Mouse (Mus musculus): ENCODE data around the gene Spock2. TPM values are rescaled to one million over a fixed set of nuclear protein-coding genes. Genes with fewer than 3 reads are reported as not detected.

The Spock2 gene
- total RNA-seq (2021) = 1 to 10 TPM; 4.7 to 5.7 TPM
- long read RNA-seq, experiment 1, partial matches to known transcripts = 0 of 1 reads
- long read RNA-seq, experiment 1, other reads (novel, unspliced or antisense) = 1 of 1 reads
- long read RNA-seq, experiment 2, partial matches to known transcripts = 0 of 2 reads
- long read RNA-seq, experiment 2, other reads (novel, unspliced or antisense) = 2 of 2 reads

DNA sequence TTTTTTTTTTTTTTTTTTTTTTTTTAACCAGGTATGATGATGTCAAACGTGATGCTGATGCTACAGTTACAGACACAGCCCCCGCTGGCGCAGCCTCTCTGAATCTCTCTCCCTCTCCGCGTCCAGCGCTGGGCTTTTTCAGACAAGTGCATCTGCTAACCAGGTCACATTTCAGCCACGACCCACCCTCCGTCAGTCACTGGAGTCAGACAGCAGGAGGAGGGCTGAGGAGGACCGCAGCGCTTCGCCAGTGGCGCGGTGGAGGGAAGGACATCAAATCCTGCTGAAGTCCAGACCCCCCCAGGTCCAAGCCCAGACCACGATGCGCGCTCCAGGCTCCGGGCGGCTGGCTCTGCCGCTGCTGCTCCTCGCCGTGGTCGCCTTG, at the start of gene Spock2:
Gene Spock2, plus strand, starts transcription at position 74 of the 385 bp plus-strand sequence.
- DNase-seq = peak; percentile 51

DNA sequence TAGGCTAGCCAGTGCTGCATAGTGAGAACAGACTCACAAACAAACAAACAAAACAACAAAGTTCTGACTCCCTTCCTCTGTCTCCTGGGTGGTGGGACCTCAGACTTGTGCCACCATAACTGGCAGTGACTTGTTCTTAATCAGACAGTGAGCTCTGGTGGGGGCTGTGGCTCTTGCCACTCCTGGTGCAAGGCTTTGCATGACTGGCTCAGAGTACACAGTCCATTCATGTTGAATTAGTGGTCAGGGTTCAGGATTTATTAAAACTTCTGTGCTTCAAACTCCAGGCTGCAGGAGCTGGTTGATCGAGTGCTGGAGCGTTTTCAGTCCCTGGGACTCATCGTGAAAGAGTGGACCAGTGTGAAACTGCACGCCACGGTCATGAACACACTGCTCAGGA, 43.8 kb upstream of the Spock2 start:
- no peak for DNase-seq

DNA sequence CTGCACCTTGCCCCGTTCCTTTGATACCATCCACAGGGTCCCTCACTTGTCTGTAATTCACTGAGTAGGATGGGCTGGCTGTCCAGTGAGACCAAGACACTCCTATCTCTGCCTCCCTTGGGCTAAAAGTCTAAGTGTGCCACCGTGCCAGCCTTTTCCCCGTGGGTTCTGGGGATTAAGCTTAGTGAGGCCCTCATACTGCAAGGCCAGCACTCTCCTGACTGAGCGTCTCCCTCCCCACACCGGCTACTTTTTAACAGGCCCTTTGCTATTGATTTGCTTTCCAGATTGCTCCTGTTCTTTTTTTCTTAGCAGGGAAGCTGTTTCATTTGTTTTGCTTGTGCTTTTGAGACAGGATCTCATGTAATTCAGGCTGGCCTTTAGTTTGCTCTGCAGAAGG, 43.1 kb upstream of the Spock2 start:
- DNase-seq = no peak

DNA sequence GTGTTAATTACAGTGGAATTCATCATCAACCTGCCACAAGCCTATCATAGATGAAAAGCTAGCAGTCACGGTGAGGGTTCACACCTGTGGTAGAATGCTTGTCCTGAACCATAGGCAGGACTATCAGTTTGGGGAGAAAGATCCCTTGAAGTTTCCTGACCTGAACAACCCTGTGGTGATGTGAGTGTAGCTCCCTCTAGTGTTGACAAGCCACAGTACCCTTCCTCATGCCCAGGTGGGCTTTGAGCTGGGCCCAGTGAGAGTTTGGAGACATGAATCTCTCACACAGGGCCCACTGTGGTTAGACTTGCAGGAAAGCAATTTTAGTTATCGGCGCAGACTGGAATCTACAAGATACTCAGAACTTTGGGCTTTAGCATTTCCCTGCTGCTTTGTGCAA, 39.5 kb upstream of the Spock2 start:
- DNase-seq = no peak

DNA sequence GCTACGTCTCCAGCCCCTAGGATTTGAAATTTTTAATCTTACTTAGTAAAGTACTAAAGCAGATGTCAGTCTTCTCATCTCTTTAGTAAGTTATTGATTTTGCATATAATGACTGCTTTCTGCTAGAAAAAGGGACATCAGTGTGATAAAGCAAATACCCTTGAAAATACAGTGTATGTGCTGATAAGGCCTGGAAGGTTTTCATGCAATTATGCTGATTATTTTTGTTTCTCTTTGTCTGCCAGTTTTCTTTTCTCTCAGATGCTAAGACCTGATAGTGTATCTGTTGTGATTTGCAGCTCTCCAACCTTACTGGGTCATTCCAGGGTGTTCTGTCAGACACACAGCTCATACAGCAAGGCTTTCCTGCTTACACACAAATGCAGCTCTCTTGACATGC, 30.9 kb upstream of the Spock2 start:
- DNase-seq = no peak

DNA sequence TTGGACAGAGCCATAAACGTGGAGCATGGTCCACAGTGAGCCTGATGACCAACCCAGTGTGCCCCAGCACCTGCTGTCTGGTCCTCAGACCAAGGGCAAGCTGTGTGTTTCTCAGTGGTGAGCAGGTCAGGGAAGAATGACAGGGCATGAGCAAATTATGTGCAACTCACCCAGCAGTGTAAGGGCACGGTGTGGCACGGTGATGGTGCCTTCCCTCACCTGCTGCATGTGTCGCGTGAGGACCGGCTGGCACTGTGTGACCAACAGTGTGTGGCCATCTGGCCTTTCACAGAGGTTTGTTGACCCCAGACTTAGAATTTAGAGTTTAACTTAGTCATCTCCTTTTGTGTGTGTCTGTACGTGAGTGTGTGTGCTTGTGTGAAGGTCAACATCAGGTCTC, 28.8 kb upstream of the Spock2 start:
- no peak for DNase-seq

DNA sequence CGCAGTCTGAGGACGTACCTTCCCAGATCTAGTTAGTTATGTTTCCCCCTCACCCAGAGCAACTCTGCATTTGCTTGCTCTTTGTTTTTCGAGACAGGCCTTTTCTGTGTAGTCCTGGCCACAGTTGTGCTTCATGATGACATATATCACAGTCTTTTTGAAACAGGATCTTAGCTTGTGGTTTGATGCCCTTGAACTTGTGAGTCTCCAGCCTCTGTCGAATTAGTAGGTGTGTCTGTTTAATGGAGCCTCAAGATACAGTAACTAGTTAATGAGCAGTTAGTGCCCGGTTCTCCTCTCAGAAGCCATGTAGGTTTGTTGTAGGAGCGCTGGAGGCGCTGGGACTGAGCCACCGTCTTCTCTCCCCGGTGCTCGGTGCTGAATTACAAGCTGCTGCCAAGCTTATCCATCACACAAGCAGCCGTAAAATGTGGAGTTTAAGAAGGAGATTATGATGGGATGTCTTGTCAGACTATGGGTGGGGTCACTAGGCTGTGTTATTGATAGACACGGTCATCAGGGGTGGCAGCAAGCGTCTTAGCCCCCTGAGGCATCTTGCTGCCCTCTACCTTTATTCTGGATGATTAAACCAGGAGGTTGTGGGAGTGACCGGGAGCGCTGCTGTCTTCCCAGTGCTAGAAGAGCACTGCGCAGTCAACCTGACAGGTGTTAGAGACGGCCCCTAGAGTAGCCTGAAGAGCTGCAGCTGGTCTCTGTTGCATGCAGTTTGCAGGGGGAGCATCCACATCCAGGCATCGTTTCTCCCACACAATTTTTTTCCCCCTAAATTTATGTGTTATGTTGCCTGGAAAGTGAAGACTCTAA, 28.1 kb upstream of the Spock2 start:
- no peak for DNase-seq

DNA sequence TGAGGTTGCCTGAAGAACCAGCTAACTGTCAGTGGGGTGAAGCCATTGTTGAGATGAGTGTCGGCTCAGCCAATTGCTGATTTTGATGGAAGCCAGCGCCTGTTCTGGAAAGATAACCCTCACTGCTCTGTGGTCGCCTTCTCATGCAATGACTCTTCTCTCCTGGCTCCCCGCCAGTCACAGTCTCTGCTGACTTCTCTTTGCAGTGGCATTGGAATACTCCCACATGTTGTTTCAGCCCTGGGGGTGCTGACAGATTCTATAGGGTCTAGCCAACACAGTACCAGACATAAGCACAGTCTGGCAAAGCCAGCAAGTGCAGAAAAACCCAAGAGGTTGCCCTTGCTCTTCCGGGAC, 27.5 kb upstream of the Spock2 start:
- no peak for DNase-seq

DNA sequence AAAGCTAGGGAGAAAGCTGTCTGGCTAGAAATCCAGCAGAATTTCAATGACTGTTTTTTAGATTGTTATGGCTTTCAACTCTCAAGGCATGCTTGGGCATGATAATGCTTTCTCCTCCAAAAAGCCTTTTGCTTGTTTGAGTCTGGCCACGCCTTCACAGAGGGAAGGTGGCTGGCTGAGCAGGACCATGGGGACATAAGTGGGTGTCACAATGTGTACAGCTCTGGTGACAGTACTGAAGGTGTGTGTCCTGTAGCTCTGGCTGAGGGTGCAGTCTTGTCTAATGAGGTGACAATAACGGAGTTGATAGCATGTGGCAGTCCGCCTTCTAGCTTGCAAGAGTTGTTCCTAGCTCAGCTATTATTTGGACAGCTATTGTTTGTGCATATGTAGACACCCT, 25.8 kb upstream of the Spock2 start:
- DNase-seq = no peak

DNA sequence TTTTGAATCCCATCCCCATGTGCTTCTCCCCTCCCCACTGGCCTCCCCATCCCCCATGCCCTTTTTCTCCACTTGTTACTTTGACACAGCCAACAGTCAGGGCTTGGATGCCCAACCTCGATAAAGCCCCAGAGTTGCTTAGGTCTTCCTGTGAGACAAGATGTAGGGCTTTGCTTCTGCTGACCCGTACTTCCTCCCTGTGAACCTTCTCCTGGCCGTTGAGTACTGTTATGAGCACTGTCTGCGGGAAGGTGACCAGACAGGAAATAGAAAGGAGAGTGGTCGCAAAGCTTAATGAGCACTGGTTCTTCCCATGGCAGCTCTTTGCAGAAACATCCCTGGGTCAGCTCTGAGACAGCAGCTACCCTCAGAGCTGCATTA, 25.4 kb upstream of the Spock2 start:
- DNase-seq = no peak

DNA sequence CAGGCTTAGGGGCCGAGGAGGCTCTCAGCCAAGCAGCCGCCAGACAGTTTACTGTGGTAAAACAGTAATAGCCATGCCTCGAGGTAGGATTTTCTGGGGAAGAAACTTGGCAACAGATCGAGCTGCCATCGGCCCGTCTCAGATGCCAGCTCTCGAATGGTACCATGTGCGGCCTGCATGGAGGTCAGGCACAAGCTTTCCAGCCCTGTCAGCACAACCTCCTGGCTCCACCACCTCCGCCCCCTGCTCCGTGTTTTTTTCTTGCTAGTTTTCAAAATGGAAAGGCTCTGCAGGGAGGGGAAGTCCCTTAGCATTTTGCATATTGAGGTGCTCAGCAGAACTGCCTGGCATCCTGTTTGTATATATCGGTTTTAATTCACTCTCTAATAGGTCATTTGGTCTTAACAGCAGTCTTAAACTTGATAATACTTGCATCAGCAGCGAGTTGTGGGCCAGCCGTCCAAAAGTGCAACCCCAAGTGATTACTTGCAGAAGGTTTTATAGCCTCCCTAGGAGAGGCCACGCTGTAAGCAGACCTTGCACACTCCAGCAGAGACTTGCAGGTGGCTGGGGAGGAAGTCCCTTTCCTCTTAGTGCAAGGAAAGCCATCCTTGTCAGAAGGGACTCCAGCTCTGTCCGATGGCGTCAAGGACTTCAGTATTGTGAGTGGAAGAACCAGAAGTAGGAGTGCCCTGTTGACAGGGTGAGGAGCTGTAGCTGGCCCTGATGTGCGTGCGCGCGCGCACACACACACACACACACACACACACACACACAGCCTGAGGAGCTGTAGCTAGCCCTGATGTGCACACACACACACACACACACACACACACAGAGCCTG, 24.8 kb upstream of the Spock2 start:
- DNase-seq = peak; percentile 55

DNA sequence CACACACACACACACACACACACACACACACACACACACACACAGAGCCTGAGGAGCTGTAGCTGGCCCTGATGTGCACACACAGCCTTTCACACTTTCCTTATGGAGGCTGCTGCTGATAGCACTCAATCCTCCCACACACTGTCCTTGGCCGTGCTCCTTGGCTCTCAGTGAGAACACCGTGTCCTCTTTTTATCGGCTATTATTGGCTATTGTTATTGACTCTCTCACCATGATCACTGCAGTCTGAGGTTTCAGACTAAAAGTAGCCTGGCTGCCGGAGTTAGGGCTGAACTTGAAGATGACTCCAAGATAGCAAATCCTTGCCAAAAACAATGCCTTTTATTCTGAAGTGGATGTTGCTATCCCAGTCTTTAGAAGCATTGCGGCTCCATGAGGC, 24.1 kb upstream of the Spock2 start:
- peak; percentile 89 for DNase-seq

DNA sequence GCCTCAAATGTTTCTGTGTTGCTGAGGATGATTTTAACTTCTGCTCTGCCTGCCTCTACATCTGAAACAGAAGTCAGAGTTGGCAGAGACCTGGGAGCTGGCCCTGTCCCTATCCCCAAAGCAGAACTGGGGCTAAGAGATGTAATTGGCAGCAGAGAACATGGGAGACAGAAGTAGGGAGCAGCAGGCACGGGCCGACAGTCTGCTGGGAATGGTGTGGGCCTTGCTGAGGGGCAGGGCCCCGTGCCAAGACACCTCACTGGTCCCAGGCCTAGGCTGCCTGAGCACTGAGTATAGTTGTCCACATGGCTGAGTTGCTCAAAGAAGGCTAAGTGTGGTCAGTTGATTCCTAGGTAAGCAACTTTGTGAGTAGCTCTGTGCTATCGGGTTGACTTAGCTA, 22.0 kb upstream of the Spock2 start:
- DNase-seq = no peak

DNA sequence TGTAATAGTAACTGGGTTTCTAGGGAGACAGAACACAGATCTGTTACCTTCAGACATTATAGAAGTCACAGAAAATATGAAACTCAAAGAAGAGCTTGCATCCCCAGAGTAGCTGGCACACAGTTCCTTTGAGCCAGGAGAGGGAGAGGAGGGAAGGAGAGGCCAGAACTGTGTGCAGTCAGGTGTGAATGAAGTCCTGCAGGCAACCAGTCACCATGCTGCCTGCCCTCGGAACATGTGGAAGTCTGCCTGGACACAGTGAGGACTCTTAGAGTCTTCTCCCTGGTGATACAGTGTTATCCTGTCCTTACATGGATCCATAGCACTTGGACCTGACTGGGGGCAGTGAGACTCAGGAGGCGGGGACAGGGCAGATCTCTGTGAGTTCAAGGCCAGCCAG, 13.7 kb upstream of the Spock2 start:
- DNase-seq = no peak

DNA sequence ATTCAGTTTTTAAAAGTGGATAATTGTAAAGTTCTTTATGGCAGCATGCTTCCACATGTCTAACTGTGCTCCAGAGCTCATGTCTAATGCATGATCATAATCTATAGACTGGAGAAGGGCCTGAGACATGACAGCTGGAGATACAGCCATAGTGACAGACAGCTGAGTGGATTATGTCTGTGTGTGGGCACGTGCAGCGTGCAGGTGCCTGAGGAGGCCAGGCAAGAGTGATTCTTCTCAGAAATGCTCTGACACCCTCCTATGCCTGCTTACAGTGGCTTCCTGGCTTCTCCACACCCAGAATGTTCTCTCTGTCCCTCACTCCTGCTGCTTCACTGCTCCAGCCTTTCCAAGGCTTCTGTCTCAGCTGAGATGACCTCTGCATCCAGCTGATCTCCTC, 12.3 kb upstream of the Spock2 start:
- no peak for DNase-seq

DNA sequence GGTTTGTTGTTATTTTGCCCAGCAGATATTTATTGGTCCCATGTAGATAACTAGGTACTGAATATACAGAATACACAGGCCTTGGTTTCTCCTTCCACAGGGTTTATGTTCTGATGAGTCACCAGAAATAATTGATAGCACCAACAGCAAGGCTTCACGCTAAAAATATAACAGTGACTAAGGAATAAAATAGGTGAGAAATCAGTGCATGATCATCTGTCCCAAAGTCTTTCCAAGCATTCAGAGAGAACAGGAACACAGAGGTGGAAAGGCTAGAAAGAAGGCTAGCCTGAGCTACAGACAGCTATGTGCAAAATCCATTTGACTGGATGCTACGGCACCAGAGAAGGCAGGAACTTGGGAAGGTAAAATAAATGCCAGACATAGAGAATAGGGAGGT, 10.5 kb upstream of the Spock2 start:
- no peak for DNase-seq

DNA sequence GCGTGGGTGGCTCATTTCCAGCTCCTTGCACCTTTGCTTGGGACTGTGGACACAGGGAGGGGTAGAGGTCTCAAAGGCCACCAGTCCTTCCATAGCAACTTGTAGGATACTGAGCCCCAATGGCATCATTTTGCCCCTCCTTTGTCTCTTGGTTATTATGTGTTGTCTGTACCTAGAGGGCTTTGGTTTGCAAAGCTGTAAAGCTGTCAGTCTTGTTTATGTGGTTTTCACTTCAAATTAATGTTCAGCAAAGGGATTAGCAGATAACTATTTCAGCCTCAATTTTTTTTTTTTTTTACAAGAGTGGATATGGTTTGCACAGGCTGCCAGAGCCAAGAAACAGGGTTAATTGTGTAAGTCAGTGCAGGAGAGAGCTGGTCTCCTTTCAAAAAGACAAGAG, 9.7 kb upstream of the Spock2 start:
- no peak for DNase-seq

DNA sequence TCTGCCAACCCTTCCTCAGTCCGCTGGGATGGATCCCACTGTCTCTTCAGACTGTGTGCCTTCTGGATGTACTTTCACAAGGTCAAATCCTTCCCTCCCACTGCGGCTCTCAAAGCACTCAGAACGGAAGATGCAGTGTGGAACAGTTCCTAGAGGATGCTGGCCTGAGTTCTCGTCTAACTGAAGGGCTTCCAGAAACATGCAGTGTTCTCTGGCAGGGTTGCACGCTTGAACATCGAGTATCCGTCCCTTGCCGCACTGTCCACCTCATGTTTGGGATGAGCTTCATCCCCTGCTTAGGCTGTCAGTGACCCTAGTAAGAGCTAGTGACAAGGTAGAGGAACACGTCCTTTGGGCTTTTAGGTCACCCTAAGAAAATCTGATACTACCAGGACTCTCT, 8.9 kb upstream of the Spock2 start:
- no peak for DNase-seq

DNA sequence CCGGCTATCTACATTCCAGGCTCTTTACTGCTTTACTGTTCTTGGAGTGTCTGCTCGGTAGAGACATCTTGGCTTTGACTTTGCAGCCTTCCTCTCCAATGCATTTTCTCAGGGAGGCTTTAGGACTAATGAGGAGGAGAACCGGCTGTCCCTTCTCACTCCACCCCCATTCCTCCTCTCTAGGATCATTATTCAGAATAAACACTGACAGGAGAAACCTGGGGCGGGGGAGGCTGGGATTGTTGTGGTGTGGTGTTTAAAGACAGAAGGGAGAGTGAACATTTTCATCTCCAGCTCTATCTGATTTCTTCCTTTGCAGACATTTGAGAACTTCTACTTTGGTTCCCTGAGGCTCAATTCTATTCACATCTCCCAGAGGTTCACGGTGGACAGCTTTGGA, 8.2 kb upstream of the Spock2 start:
- DNase-seq = no peak

DNA sequence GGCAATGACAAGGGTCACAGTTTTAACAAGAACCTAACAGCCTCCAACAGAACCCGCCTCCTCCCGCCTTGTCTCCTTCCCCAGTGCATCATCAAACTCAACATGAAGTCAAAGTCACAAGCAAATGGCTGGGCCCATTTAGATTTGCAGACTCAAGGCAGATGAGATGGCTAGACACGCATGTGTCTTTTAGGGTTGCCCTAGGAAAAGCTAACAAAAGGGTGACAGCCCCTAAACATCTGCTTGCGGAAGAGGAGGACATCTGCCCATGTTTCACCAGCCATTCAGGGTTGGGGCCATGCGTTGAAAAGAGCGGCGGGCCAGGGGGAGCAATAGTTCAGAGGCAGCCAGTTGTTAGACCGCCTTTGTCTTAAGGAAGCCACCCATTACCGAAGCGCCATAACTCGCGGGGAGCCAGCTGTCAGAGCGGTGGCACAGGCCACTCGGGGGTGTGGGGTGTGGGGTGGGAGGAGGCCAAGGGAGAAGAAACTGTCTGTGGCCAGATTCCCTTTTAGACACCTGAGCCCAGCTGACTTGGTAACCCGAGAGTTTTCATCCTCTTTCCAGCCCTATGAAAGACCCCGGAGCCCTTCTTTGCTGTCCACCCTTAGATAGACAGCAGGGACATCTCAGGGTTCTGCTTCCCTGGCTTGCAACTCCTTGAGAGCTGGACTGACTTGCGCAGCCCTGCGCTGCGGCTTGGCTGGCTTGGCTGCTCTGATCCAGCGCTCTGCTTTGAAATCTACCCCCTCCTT, 451 bp upstream of the Spock2 start:
- no peak for DNase-seq

DNA sequence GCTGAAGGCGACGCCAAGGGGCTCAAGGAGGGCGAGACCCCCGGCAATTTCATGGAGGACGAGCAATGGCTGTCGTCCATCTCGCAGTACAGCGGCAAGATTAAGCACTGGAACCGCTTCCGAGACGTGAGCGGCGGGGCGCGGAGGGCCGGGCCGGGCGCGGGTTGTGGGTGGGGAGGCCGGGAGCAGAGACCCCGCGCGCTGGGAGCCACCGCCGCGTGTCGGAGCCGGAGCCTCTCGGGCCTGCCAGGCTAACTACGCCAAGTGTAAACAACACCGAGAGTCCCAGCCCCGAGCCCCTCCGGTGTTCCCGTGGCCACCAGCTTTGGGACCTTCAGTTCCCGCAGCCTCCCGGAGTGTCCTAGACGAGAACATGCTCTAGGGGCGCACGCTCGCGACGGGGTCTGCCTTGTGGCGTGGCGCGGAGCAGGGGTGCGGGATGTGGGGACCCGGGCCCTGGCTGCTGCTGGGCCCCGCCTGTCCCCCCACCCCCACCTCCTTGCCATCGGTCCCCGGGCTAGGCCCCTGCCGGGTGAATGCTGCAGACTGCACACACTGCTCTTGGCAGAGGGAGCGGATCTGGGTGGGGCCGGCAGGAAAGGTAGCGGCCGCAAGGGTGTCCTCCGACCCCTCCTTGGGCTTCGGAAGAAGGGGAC, 640 bp downstream of the Spock2 start:
- peak; percentile 25 for DNase-seq

DNA sequence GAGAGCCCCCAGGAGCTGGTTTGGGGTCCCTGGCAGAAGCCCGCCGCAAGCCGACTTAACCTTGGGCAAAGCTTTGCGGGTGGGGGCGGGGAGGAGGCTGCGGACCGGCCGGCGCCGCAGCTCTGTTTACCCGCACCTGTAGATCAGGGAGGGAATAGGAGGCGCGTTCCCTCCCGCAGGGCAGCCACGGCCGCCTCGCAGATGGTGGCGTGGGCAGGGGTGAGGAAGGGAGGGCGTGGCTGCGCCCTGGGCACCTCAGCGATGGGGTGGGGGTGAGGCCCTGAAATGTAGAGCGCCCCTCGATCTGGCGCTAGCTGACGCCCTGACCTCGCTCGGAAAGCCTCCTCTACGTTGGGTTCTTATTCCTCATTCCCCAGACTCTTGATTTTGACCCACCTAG, 1.4 kb downstream of the Spock2 start:
- no peak for DNase-seq

Measured in gastrocnemius, postnatal 25 days (tissue).